Mouse (Mus musculus) ES-Bruce4 (cell line): ENCODE data around the gene Sec24a.

Experiments
- CTCF ChIP-seq: IDR thresholded peaks from one replicate; pipeline ENCODE4 v1.8.1; 2011; ENCODE audit warnings: low read depth, low read length
- EP300 ChIP-seq: IDR thresholded peaks from 2 replicates; pipeline ENCODE4 v1.6.1; 2011; ENCODE audit warnings: low read depth, low read length; ENCODE audit not compliant: insufficient read depth
- POLR2A ChIP-seq: IDR thresholded peaks from one replicate; pipeline ENCODE4 v1.8.1; 2011; ENCODE audit warnings: low read length; ENCODE audit not compliant: insufficient read depth

DNA sequence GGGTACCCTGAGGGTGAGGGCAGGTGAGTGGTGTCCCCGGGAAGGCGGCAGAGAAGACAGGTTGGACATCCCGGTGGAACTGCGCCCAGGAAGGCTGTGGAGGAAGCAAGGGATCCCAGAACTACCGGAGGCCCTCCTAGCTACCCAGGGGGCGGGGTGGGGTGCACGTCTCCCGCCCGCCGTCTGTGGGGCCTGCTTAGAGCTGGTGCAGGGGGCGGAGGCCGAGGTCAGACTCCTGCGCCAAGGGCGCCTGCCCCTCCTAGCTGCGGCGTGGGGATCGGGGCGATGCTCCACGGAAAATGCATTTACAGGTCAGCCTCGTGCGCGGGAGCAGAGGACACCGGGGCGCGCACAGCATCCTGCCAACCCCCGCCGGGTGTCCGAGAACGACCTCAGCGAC, 113.2 kb downstream of the Sec24a start:
- TF ChIP-seq CTCF (no peak), POLR2A (no peak), EP300 (no peak)
